Mouse (Mus musculus) embryonic facial prominence, embryonic 15.5 days (tissue): ENCODE data around the gene Tubd1. TPM values are rescaled to one million over a fixed set of nuclear protein-coding genes. Genes with fewer than 3 reads are reported as not detected.
"Not testable (repeated sequence)": the region's sequence is repeated elsewhere in the genome, so short reads cannot be mapped to it uniquely, and the experiment has no call there.

Experiments
- ATAC-seq: fragments of 200-750 bp; cut with Nextera tagmentation; 2 replicates; pipeline ENCODE4 v1.8.0; 2017; ENCODE audit warnings: low read depth, moderate TSS enrichment; ENCODE audit not compliant: insufficient number of reproducible peaks, low FRiP score, low TSS enrichment
- H3K27ac ChIP-seq: fragments of 300-500 bp; sonication (generic); replicated peaks from 2 replicates; pipeline ENCODE4 v1.5.1; 2015; ENCODE audit warnings: mild to moderate bottlenecking, inconsistent platforms
- H3K27me3 ChIP-seq: fragments of 300-500 bp; sonication (generic); 2 replicates; pipeline ENCODE4 v1.6.1; 2015; ENCODE audit warnings: inconsistent platforms
- H3K36me3 ChIP-seq: fragments of 300-500 bp; sonication (generic); 2 replicates; pipeline ENCODE4 v1.6.1; 2015; ENCODE audit warnings: mild to moderate bottlenecking, inconsistent platforms
- H3K4me1 ChIP-seq: fragments of 300-500 bp; sonication (generic); 2 replicates; pipeline ENCODE4 v1.6.1; 2015; ENCODE audit warnings: inconsistent platforms
- H3K4me2 ChIP-seq: fragments of 300-500 bp; sonication (generic); replicated peaks from 2 replicates; pipeline ENCODE4 v1.6.1; 2015; ENCODE audit warnings: mild to moderate bottlenecking, inconsistent platforms
- H3K4me3 ChIP-seq: fragments of 300-500 bp; sonication (generic); replicated peaks from 2 replicates; pipeline ENCODE4 v1.5.1; 2015; ENCODE audit warnings: mild to moderate bottlenecking, inconsistent platforms
- H3K9ac ChIP-seq: fragments of 300-500 bp; sonication (generic); 2 replicates; pipeline ENCODE4 v1.6.1; 2015; ENCODE audit warnings: inconsistent platforms
- H3K9me3 ChIP-seq: fragments of 300-500 bp; sonication (generic); replicated peaks from 2 replicates; pipeline ENCODE4 v1.6.1; 2016; ENCODE audit warnings: inconsistent platforms
- WGBS: fragments of 180-500 bp; shearing (Covaris S2); methylation state at CpG from one replicate; pipeline ENCODE4 v1.1.7; 2015; 5-methylcytosine and 5-hydroxymethylcytosine counted together
- polyA plus RNA-seq: library from polyadenylated mRNA; unstranded; fragments of >200 nt; fragmentation: Nextera tagmentation; extraction: Ambion mirVana; gene quantifications from 2 replicates; pipeline ENCODE4 v1.2.1, GENCODE M21; 2015

The Tubd1 gene
- polyA plus RNA-seq, 1 experiment from 2014 or later: 11.3 TPM

- peaks cover 31% of the 10 kb centered on the region for H3K36me3 ChIP-seq
- ATAC-seq, H3K27me3 ChIP-seq, H3K27ac ChIP-seq, H3K4me2 ChIP-seq, H3K9ac ChIP-seq, H3K4me1 ChIP-seq, H3K9me3 ChIP-seq, H3K4me3 ChIP-seq: not testable (repeated sequence)
- WGBS: 89% methylated on average over 6 of the region's 6 CpGs
Observed at GRCm38 (mm10) chr11:86533302-86533701, 11.5 kb upstream of the Tubd1 start.

DNA sequence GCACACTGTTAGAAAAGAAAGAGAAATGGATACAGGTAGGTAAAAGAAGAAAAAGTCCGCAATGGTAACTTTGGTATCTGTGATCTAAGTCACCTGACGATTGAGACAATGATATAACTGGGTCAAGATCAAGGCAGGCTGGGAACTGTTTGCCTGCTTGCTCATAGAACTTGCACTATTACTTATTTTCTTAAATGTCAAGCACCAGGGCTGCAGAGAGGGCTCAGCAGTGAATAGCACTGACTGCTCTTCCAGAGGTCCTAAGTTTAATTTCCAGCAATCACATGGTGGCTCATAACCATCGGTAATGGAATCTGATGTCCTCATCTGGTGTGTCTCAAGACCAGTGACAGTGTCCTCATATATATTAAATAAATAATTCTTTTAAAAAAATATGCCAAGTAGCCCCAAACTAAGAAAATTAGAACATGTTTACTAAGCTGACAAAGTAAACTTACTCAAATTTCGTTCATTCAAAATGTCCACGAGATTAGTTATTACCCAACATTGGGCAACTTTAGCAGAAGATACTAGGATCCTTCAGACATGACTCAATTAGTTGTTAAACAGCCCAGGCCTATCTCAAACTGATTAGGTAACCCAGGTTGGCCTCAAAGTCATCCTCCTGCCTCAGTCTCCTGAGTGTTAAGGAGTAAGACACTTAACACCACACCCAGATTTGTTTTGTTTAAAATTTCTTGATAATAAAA, 10.4 kb upstream of the Tubd1 start:
- no peak for ATAC-seq
- H3K36me3 ChIP-seq: peaks cover 25% of the 10 kb centered on the region
- WGBS: 92% methylated on average over 5 of the region's 5 CpGs

GRCm38 (mm10) chr11:86538786-86539185, 6.0 kb upstream of the Tubd1 start:
- H3K9me3 ChIP-seq: no peaks in the 10 kb centered on the region
- no peak for ATAC-seq
- H3K27me3 ChIP-seq: no peaks in the 10 kb centered on the region
- no peak overlapping the region for H3K9ac ChIP-seq
- WGBS: 81% methylated on average over 4 of the region's 4 CpGs
- H3K4me1 ChIP-seq: peaks cover 15% of the 10 kb centered on the region
- no peak overlapping the region for H3K4me2 ChIP-seq
- no peak overlapping the region for H3K4me3 ChIP-seq
- no peak overlapping the region for H3K27ac ChIP-seq
- peaks cover 4% of the 10 kb centered on the region; the same call in 1 of the 2 replicates for H3K36me3 ChIP-seq

More for the DNA sequence above, 10.4 kb upstream of the Tubd1 start:
- Histone ChIP-seq H3K4me2 (no peak overlapping the region), H3K9me3 (no peaks in the 10 kb centered on the region), H3K4me3 (no peak overlapping the region), H3K27me3 (no peaks in the 10 kb centered on the region), H3K4me1 (no peaks in the 10 kb centered on the region), H3K27ac (no peak overlapping the region), H3K9ac (no peak overlapping the region)

DNA sequence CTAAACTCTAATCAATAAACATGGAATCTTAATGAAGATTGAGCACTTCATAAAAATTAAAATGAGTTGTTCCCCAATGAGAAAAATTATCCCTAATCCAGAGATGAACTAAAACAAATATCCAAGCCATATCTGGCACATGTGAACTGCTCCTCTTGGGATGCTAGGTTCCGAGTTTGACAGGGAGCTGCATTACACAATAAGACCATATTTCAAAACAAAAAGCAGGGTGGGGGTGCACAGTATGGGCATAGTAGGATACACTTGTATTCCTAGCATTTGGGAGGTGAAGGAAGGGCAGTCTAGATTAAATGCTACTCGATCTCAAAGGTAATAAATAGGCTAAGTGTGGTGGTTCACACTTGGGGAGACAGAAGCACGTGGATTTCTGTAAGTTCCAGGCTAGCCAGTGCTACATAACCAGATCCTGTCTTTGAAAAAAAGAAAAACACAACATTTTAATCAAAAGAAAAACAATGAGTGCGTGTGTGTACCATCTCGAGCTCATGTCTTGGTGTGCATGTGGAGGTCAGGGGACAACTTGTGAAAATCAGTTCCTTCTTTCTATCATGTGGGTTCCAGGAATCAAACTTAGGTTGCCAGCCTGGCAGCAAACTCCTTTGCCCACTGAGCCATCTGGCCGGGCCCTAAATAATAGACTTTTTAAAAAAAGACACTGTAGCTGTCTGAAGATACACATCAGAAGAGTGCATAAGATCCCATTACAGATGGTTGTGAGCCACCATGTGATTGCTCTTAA, 4.9 kb upstream of the Tubd1 start:
- Histone ChIP-seq H3K4me1 (peaks cover 15% of the 10 kb centered on the region), H3K9me3 (no peaks in the 10 kb centered on the region), H3K4me2 (no peak overlapping the region), H3K4me3 (no peak overlapping the region), H3K9ac (no peak overlapping the region), H3K36me3 (no peaks in the 10 kb centered on the region; the same call in 1 of the 2 replicates), H3K27ac (no peak overlapping the region), H3K27me3 (no peaks in the 10 kb centered on the region)
- 85% methylated on average over 6 of the region's 6 CpGs for WGBS
- no peak for ATAC-seq

DNA sequence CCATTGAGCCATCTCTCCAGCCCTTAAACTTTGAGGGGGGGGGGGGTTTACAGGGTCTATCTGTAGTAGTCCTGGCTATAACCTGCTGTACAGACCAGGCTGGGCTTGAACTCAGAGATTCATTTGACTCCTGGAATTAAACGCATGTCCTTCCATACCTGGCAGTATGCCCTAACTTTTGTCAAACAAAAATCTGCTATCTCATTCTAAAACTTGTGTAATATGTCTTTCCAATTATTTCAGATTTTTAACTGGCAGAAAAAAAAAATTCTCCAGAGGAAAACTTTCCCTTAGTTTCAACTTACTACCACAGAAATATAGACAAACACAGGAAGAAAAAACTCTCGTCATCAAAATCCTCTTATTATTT, 4.3 kb upstream of the Tubd1 start:
- no peaks in the 10 kb centered on the region for H3K27me3 ChIP-seq
- H3K9ac ChIP-seq: no peak overlapping the region
- WGBS: 86% methylated on average over 2 of the region's 2 CpGs
- H3K9me3 ChIP-seq: no peaks in the 10 kb centered on the region
- H3K4me1 ChIP-seq: peaks cover 15% of the 10 kb centered on the region
- no peak overlapping the region for H3K4me2 ChIP-seq
- ATAC-seq: no peak
- no peaks in the 10 kb centered on the region; the same call in 1 of the 2 replicates for H3K36me3 ChIP-seq
- H3K27ac ChIP-seq: no peak overlapping the region
- H3K4me3 ChIP-seq: no peak overlapping the region

GRCm38 (mm10) chr11:86542851-86543250, 1.9 kb upstream of the Tubd1 start:
- peak overlapping the region; percentile 6; the same call in 1 of the 2 replicates for H3K4me3 ChIP-seq
- no peak overlapping the region for H3K27ac ChIP-seq
- peaks cover 19% of the 10 kb centered on the region for H3K4me1 ChIP-seq
- no peak overlapping the region for H3K9ac ChIP-seq
- 27% methylated on average over 1 of the region's 1 CpGs for WGBS
- H3K9me3 ChIP-seq: no peaks in the 10 kb centered on the region
- ATAC-seq: no peak
- H3K27me3 ChIP-seq: no peaks in the 10 kb centered on the region
- peak overlapping the region; percentile 25; the same call in 1 of the 2 replicates for H3K4me2 ChIP-seq
- H3K36me3 ChIP-seq: no peaks in the 10 kb centered on the region; the same call in 1 of the 2 replicates

GRCm38 (mm10) chr11:86543960-86544638, 692 bp upstream of the Tubd1 start:
- WGBS: under 1% methylated on average over 34 of the region's 50 CpGs
- Histone ChIP-seq H3K4me1 (peaks cover 19% of the 10 kb centered on the region), H3K36me3 (0 out of 2 replicates have a peak, but pooled peaks cover 2% of the 10 kb centered on the region), H3K4me2 (peak overlapping the region; percentile 69), H3K4me3 (peak overlapping the region; percentile 89), H3K9me3 (no peaks in the 10 kb centered on the region), H3K9ac (peak overlapping the region; percentile 94), H3K27ac (peak overlapping the region; percentile 89), H3K27me3 (no peaks in the 10 kb centered on the region)
- ATAC-seq: peak; percentile 22

- Histone ChIP-seq H3K4me3 (peak overlapping the region; percentile 89), H3K4me1 (peaks cover 19% of the 10 kb centered on the region), H3K9me3 (no peaks in the 10 kb centered on the region), H3K9ac (peak overlapping the region; percentile 35; the same call in 1 of the 2 replicates), H3K36me3 (peaks cover 13% of the 10 kb centered on the region; the same call in 1 of the 2 replicates), H3K27ac (peak overlapping the region; percentile 90; the same call in 1 of the 2 replicates), H3K4me2 (peak overlapping the region; percentile 69), H3K27me3 (no peaks in the 10 kb centered on the region)
- ATAC-seq: no peak
- WGBS: 76% methylated on average over 8 of the region's 8 CpGs
Observed at GRCm38 (mm10) chr11:86545556-86545955, 765 bp downstream of the Tubd1 start.

DNA sequence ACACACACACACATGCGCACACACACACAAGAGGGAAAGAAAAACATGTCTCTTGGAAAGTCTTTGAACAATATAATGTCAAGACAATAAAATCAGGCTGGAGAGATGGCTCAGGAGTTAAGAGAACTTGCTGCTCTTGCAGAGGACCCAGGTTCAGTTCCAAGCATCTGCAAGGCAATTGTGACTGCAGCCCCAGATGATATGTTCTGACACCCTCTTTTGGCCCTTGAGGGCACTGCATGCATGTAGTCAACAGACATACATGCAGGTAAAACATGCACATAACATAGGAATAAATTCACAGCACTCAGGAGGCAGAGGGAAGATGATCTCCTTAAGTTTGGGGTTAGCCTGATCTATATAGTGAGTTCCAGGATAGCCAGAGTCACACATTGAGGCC, 2.6 kb downstream of the Tubd1 start:
- ATAC-seq: no peak
- Histone ChIP-seq H3K4me2 (no peak overlapping the region), H3K9ac (no peak overlapping the region), H3K9me3 (no peaks in the 10 kb centered on the region), H3K36me3 (peaks cover 16% of the 10 kb centered on the region; the same call in 1 of the 2 replicates), H3K4me3 (no peak overlapping the region), H3K27ac (no peak overlapping the region), H3K4me1 (peaks cover 12% of the 10 kb centered on the region), H3K27me3 (no peaks in the 10 kb centered on the region)
- 94% methylated on average over 1 of the region's 1 CpGs for WGBS

GRCm38 (mm10) chr11:86553525-86553924, 8.7 kb downstream of the Tubd1 start:
- no peaks in the 10 kb centered on the region for H3K4me1 ChIP-seq
- no peak for ATAC-seq
- H3K36me3 ChIP-seq: peaks cover 29% of the 10 kb centered on the region; the same call in 1 of the 2 replicates
- H3K27me3 ChIP-seq: no peaks in the 10 kb centered on the region
- no peak overlapping the region for H3K9ac ChIP-seq
- H3K27ac ChIP-seq: no peak overlapping the region
- WGBS: 84% methylated on average over 6 of the region's 6 CpGs
- no peak overlapping the region for H3K4me3 ChIP-seq
- H3K4me2 ChIP-seq: no peak overlapping the region
- H3K9me3 ChIP-seq: no peaks in the 10 kb centered on the region

- no peak overlapping the region for H3K9ac ChIP-seq
- no peak overlapping the region for H3K27ac ChIP-seq
- H3K36me3 ChIP-seq: peaks cover 29% of the 10 kb centered on the region
- H3K4me3 ChIP-seq: no peak overlapping the region
- H3K9me3 ChIP-seq: no peaks in the 10 kb centered on the region
- no peak for ATAC-seq
- H3K27me3 ChIP-seq: no peaks in the 10 kb centered on the region
- WGBS: 96% methylated on average over 4 of the region's 4 CpGs
- no peaks in the 10 kb centered on the region for H3K4me1 ChIP-seq
- H3K4me2 ChIP-seq: no peak overlapping the region
Observed at GRCm38 (mm10) chr11:86558258-86558657, 13.5 kb downstream of the Tubd1 start.
